Mouse (Mus musculus): ENCODE data around the gene Exoc6b.

Gene Exoc6b

DNA sequence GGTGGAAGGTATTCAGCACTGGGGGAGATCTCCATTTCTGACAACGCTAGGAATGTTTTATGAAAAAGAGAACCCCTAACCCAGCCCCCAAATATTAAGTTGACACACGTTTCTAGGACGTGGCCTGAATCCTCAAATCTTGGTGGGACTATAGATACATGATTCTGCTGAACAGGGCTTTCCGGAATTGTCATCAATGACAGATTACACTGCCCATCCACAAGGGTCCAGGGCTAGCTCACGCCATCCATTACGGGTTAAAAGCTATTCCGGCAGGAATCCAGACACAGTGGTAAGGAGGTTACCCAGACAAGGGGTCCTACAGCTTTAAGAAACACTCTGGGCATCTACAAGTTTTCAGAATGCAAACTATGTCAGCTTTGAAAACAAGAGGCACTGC lies 323.7 kb downstream of the Exoc6b start:
- no peak for DNase-seq (ENCODE audit: extremely low read depth, low read depth, low spot score)

DNA sequence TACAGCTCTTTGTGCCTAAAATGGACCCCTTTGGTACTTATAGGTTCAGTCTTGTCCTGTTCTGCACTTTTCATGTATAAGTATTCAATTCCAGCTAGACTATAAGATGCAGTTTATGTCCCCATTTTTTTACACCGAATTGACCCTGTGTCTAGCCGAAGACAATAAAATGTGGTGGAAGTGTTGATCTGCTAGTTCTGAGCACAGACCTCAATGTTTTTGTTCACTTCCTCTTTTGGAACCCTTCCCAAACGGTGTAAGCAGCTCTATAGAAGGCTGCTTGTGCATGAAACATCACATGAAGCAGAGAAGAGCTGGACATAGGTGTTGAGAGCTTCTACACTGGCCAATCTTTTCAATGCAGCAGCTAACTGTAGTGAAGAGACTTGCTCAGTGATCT lies 327.1 kb downstream of the Exoc6b start:
- no peak for DNase-seq (ENCODE audit: extremely low read depth, low read depth, low spot score)

DNA sequence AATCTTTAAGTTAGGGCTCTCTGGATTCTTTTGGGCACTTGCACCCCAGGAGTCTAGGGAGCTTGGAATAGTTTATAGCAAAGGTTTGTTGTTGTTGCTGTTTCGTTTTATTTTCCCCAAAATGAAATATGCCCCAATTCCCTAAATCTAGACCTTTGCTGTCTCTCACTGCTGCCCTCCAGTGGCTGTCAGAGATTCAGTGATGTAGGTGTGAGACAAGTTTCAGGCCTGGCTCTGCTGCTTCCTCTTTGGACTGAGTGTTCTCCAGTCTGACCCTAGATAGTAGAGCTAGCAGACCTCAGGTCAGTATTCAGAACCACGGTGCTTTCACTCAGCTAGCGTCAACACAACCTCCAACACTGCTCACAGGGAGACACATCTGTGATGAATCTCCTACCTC lies 332.4 kb downstream of the Exoc6b start:
- no peak for DNase-seq (ENCODE audit: extremely low read depth, low read depth, low spot score)

DNA sequence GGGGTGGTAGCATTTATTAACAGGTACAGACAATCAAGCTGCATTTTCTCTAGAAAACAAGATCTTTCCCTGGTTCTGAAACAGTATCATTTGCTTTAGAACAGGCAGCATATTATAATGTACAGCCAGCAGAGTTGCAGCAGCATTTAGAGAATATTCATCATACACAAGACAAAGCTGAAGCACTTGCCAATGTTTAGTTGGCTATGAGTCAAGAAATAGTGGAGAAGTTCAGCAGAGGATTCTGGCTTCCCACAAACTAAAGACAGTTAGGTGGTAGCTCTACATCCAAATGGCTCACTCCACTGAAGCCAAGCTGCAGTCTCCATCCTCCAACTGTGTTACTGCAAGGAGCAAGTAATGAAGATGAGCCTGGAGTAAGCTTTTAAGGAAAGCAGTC lies 342.4 kb downstream of the Exoc6b start:
- DNase-seq (ENCODE audit: extremely low read depth, low read depth, low spot score) = no peak

DNA sequence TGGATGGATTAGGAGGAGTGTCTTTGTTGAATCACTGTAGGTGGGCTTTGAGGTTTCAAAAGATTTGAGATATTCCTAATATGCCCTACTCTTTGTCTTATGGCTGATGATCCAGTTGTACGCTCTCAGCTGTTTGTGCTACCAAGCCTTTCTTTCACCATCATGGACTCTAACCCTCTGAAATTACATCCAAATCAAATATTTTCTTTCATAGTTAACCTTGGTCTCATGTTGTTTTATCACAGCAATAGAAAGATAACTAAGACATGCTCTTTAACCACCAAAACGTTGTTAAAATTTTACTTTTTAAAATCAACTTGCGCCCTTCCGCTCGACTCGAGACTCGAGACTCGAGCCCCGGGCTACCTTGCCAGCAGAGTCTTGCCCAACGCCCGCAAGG lies 356.1 kb downstream of the Exoc6b start:
- DNase-seq (ENCODE audit: extremely low read depth, low read depth, low spot score) = no peak

DNA sequence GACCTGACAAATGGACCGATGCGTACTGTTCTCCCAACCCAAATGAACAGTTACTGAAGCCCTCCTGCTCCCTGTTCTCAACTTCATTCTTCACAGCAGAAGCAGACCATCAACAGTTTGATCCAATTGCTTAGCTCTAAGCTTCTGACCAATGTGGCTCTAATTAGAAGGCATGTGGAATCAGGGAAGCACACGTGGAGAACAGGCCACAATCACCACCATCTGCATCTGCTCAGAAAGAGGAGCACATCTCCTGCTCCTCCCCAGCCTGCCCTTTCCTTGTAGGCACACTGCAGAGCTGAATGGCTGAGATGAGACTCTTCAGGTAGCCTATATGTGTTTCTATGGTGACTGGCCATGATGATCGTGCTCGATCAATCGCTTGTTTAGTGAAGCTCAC lies 358.5 kb downstream of the Exoc6b start:
- no peak for DNase-seq (ENCODE audit: extremely low read depth, low read depth, low spot score)

DNA sequence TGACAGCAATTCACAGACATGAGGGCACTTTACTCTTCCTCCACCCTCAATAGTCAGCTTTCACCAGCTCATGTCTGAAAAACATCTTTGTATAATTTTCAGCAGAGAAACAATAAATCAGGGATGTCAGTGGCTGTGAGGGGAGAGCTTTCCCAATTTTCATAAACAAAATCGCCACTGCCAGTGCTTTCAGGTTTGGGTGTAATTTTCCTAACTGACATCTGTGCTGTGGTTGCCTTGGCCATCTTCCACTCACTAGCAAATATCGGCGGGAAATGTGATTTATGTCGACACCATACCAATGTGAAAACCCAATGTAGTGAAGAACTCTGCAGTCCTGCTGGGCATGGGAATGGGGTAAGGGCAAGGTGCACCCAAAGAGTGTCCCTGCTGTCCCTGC lies 360.7 kb downstream of the Exoc6b start:
- DNase-seq (ENCODE audit: extremely low read depth, low read depth, low spot score) = no peak

DNA sequence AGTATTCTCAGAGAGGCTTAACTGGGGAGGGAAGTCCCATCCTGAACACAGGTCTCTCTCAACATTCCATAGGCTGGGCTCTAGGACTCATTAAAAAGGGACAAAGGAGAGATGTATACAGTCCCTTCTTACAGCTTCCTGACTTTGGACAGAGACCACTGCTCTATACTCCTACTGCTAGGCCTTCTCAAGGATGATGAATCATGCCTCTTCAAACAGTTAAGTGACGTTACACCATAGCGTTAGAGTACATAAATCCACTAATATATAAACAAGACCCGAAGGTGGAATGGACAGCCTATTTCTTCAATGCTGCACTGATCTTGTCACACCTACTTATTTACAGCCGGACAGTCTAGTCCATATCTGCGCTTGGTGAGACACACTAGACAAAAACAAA lies 369.7 kb downstream of the Exoc6b start:
- no peak for DNase-seq (ENCODE audit: extremely low read depth, low read depth, low spot score)

DNA sequence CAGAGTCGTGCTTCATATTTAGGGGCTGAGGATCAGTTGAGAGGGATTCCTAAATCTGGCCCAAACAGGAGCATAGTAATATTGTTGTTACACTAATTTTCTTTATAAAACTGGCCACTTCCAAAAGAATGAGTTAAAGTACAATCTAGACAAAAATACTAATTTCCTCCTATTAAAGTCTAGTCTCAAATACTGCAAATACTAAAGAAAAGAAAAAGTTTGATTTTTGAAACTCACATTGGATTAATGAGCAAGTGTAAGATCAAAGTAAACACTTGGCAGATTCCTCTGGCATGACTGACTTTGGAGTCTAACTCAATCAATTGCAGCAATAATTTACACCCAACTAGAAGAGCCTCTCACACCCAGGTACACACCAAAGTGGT lies 371.0 kb downstream of the Exoc6b start:
- DNase-seq (ENCODE audit: extremely low read depth, low read depth, low spot score) = no peak

DNA sequence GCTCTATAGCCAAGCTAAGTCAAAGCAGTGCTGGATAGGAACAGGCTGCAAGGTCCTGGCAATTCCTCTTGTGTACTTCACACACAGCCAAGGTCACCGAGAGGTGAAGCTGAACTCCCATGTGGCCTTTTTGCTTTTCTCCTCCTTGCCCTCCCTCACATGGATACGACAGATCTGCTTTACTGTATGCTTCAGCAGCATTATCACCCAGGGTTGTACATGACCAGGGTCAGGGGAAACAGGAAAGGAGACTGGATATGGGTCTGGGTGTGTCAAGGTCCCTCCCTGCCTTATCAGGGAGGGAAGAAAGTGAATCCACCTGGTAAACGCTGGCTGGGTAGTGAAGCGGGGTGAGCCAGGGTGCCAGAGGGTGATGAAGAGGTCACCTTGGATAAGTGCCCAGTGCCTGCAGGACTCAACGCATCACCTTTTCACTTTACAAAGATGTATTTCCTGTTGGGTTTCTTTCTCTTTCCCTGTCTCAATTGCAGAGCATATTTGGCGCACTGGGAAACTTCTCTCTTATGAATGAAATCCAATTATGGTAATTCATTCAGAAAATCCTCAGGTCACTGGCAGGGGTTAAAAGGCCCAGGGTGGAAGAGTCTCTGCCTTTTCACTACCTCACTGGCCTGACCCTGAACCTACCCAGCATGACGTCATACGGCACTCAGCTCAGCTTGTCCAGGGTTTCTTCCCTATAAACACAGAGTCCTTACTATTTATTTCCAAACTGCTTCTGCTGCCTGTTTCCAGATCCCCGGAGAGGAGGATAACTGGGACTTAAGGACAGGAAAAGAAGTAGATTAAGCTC lies 371.6 kb downstream of the Exoc6b start:
- no peak for DNase-seq (ENCODE audit: extremely low read depth, low read depth, low spot score)

DNA sequence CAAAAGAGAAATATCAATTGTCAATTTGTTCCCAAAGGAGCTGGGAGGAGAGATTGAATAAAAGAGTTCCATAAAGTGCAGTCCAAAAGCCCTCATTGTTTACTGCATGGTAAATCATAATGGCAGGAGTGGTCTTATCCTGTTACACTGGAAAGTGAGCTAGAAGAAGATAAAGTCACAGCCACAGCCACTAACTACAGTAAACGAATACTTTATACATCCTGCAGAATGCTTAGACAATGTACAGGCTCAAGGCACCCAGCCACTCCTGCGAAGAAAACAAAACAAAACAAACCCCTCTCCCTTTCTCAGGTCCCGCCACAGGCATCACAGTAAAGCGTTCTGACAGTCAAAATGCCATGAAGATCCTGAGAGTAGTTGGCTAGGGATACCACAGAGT lies 375.5 kb downstream of the Exoc6b start:
- no peak for DNase-seq (ENCODE audit: extremely low read depth, low read depth, low spot score)

DNA sequence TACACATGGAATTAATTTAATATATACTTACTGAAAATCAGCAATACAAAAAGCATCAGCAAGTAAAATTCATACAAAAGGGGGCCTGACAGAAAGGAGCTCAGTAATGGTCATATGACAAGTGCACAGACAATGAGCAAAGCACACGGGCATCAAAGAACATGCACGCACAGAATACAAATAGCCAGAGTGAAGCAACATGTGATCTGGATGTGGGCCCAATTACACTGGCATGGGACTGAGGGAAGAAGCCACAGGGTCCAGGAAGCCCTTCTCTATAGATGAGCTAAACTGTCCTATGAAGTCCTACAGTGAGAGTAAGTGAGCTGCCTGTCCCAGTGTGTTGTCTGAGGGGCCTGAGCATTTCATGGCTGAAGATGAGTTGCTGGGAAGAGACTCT lies 376.1 kb downstream of the Exoc6b start:
- DNase-seq (ENCODE audit: extremely low read depth, low read depth, low spot score) = no peak

DNA sequence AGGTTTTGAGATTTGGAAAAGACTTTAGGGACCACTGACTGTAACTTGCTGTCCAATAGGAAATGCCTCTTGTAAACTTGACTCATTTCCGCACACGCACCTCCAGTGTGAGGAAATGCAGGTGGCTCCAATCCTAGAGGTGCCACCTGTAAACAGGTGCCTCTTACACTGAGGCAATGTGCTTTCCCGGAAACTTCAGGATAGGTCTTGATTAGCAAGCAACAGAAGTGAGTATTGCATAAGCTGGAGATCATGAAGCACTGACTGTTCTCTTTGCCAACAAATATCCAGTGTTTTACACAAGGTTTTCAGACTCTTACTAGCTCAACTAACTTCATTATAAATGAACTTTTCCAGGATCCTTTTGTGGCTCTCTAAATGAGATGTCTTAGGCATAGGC lies 377.4 kb downstream of the Exoc6b start:
- DNase-seq (ENCODE audit: extremely low read depth, low read depth, low spot score) = peak; percentile 36

DNA sequence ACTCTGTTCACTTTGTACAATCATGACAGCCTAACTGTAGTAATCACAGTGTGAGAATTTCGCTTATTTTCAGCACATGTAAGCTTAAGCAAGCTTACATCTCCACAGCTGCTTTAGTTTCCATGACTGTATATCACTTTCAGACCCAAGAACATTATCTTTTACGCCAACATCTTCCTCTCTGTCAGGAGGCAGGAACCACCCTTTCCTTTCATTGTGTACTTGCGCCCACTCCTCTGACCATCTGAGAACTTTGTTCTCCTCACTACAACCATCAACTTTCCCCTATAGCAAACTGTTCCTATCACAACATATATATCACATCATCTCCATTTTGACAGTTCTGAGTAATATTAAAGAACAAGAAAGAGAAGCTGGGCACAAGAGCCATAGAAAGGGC lies 391.5 kb downstream of the Exoc6b start:
- DNase-seq (ENCODE audit: extremely low read depth, low read depth, low spot score) = no peak

DNA sequence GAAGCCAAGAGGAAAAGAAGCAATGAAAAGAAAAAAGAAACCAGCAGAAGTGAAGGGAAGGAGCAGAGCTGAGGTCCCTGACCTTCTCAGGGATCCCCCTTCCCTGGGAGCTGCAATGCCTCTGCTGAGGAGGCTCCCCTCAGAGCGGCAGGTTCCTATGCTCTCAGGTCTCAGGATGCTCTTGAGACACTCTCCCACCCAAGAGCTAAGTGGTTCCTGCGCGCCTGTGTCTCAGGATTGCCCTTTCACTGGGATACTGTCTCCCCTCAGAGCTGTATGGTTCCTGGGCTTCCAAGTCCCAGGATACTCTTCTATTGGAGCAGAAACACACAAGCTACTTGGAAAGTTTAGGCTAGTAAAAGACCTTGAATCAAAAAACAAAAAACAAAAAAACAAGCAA lies 394.4 kb downstream of the Exoc6b start:
- no peak for DNase-seq (ENCODE audit: extremely low read depth, low read depth, low spot score)

DNA sequence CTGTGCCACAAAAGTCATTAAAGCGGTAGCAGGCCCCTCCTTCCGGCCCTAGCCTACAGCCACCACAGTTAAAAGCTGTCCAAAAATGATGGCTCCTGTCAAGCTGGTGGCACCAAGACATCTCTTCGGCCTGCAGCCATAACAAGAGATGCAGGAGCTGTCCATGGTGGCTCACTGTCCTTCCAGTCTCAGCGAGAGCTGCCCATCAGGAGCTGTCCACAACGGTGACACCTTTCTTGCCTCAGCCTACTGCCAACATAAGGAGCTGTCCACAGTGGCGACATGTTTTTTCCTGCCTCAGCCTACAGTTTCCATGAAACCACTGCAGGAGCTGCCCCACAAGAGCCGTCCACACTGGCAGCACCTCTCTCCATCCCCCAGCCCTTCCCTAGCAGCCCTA lies 395.2 kb downstream of the Exoc6b start:
- DNase-seq (ENCODE audit: extremely low read depth, low read depth, low spot score) = no peak

DNA sequence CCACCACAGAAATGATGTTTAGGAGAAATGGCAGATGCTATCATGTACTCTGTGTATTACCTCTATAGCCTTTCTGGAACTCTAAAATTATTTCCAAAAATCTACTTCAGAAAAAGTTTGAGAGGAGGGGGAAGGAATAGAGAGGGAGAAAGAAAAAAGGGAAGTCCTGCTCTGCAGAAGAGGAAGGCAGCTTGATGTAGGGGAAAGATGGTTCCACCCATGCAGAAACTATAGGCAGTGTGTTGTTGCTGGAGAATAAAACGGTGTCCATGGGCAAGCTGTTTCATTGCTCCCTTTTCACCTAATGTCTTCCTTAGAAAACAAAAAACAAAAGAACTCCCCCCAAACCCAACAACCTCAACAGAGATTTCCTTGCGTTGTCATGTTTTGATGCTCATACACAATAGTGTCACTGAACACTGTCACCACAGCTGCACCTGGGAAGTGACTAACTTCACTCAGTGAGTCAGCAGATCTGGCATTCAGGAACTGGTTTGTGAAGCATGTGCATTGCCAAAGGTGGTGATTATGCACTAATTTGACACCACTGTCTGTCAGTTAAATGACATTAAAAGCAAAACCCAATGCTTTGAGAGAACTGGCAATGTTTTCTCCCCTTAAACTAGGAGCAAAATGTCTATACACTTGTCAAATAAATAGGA lies 407.7 kb downstream of the Exoc6b start:
- DNase-seq (ENCODE audit: extremely low read depth, low read depth, low spot score) = no peak

DNA sequence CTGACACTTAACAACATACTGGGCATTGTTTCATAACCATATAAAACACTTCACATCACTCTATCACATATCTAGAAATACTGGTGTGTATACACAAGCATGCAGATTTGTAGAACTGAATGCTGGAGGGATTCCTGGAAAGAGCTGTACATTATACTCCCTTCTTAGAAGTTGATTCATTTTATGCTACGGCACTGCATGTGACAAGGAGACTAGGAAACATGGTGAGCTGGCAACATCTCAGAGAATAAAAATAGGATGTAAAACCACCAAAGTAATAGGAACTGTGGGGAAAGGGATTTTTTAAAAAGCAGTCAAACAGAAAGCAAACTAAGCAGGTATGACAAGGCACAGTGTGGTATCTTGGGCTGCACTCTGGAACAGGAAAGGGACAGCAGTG lies 408.3 kb downstream of the Exoc6b start:
- no peak for DNase-seq (ENCODE audit: extremely low read depth, low read depth, low spot score)

DNA sequence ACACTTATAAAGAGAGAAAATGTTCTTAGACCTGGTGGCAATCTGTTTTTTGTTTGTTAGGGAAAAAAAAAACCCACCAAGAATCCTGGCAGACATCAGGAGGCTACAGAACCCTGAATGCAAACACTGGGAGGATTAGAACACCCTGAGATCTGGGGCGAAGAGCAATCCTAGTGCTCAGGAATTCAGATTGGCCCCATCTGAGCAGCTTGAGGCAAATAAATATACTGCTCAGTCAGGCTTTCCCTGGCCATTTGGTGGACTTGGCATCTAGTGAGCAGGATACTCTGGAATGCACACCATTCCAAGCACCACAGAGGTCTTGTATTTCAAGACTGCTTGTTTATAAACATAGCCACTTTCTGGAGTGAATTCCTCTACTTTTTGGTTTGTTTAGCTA lies 412.2 kb downstream of the Exoc6b start:
- no peak for DNase-seq (ENCODE audit: extremely low read depth, low read depth, low spot score)

DNA sequence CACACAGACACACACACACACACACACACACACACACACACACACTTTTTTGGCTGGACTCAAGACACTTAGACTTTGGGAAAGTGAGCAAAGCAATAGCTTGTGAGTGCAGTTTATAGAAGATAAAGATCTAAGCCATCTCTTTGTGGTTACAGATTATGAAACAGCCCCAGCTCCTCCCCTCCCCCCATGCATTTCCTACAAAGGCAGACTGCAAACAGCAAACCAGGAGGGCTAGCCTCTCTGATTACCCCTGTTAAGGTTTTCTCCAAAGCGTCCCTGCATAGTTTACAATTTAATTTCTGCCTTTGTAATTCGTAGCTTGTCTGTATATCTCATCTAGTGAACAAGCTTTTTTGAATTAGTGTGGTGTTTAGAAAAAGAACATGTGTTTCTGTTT lies 412.6 kb downstream of the Exoc6b start:
- no peak for DNase-seq (ENCODE audit: extremely low read depth, low read depth, low spot score)

DNA sequence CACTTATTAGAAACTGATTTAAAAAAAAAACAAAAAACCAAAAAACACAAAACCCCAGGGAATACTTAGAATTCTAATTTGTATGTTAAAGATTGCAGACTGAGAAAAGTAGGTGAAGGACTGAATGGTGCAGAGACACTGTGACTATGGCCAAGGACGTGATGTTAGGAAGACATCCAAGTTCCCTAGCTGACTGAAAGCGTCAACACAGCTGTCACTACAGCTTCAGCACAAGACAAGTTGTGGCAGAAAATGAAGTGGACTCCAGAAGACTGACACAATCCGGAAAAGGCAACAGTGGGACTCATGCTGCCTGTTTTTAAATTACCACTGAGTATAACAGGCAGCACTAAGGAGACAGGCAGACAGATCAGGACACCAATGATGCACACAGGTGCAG lies 417.4 kb downstream of the Exoc6b start:
- DNase-seq (ENCODE audit: extremely low read depth, low read depth, low spot score) = no peak

DNA sequence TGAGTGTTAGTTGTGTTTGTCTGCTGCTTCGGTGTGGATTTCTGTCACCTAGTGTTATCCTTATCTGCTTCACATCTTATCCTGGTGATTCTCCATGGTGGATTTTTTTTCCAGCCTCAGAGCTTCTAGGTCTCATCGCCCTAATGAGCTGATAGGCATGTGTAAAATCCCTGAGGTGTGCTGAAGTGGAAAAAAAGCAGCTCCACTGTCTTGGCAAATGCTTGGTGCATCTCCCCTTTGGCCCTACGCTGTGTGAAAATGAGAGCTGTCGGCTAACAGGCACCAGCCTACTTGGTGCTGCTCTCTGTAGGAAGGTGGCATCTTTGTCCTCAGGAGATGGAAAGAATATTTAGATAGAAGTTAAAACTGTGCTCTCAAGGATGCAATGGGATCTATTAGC lies 422.1 kb downstream of the Exoc6b start:
- no peak for DNase-seq (ENCODE audit: extremely low read depth, low read depth, low spot score)

DNA sequence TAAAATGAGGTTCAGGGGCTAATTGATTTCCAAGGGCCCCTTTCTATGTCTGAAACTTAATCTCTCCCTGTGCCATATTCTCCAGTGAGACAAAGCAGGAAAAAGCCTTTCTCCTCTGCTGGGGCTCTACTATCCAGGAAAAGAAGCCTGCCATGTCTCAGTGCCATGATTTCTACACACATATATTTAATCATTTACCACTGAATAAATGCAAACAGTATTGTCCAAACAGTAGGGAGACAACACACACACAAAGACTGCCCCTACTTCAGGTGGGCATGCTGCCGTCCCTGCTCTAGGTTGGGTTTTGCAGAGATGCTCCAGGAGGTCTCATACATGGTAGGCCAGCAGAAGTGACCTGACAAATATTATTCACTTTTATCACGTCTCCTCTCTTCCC lies 422.6 kb downstream of the Exoc6b start:
- no peak for DNase-seq (ENCODE audit: extremely low read depth, low read depth, low spot score)
